Mouse (Mus musculus): ENCODE measurements around the gene Rufy4.

- TF ChIP-seq CTCF (conservative IDR thresholded peaks at IDR 0.05; ENCODE audit: low read length) = no peak
- TF ChIP-seq NANOG (IDR thresholded peaks at IDR 0.05; ENCODE audit: borderline replicate concordance, low read length) = no peak
Measured at GRCm38 (mm10) chr1:74088569-74088968, 36.8 kb upstream of the Rufy4 start.

Measured in E14TG2a.4 (cell line).